Mouse (Mus musculus) liver, embryonic 12.5 days (tissue): ENCODE measurements around the gene Hirip3. TPM values are rescaled to one million over a fixed set of nuclear protein-coding genes. Genes with fewer than 3 reads are reported as not detected.

ENCODE experiments used
- ATAC-seq: fragments of 200-750 bp; cut with Nextera tagmentation; 2 replicates; pipeline ENCODE4 v1.8.0; 2017; ENCODE audit warnings: moderate number of reproducible peaks, mild to moderate bottlenecking, moderate library complexity
- H3K27ac ChIP-seq: fragments of 300-500 bp; sonication (generic); 2 replicates; pipeline ENCODE4 v1.5.1; 2016; ENCODE audit warnings: mild to moderate bottlenecking
- H3K27me3 ChIP-seq: fragments of 300-500 bp; sonication (generic); replicated peaks from 2 replicates; pipeline ENCODE4 v1.6.1; 2016; ENCODE audit warnings: mild to moderate bottlenecking, moderate library complexity
- H3K36me3 ChIP-seq: fragments of 300-500 bp; sonication (generic); 2 replicates; pipeline ENCODE4 v1.6.1; 2016; ENCODE audit warnings: mild to moderate bottlenecking, moderate library complexity
- H3K4me1 ChIP-seq: fragments of 300-500 bp; sonication (generic); 2 replicates; pipeline ENCODE4 v1.6.1; 2016
- H3K4me2 ChIP-seq: fragments of 300-500 bp; sonication (generic); 2 replicates; pipeline ENCODE4 v1.6.1; 2016; ENCODE audit warnings: mild to moderate bottlenecking, moderate library complexity
- H3K4me3 ChIP-seq: fragments of 300-500 bp; sonication (generic); 2 replicates; pipeline ENCODE4 v1.5.1; 2016; ENCODE audit warnings: mild to moderate bottlenecking, moderate library complexity
- H3K9ac ChIP-seq: fragments of 300-500 bp; sonication (generic); 2 replicates; pipeline ENCODE4 v1.6.1; 2016; ENCODE audit warnings: mild to moderate bottlenecking, moderate library complexity
- H3K9me3 ChIP-seq: fragments of 300-500 bp; sonication (generic); replicated peaks from 2 replicates; pipeline ENCODE4 v1.6.1; 2016; ENCODE audit warnings: mild to moderate bottlenecking, moderate library complexity
- WGBS: fragments of 180-500 bp; shearing (Covaris S2); methylation state at CpG from one replicate; pipeline ENCODE4 v1.1.7; 2016; ENCODE audit not compliant: insufficient replicate concordance; 5-methylcytosine and 5-hydroxymethylcytosine counted together
- polyA plus RNA-seq: library from polyadenylated mRNA; unstranded; fragments of >200 nt; fragmentation: Nextera tagmentation; extraction: Ambion mirVana; gene quantifications from 2 replicates; pipeline ENCODE4 v1.2.1, GENCODE M21; 2016

The Hirip3 gene
- 20.3 and 22.0 TPM in 2 replicates for polyA plus RNA-seq

- H3K9ac ChIP-seq = peak within 1 kb of the TSS; percentile 80
- peak within 1 kb of the TSS; percentile 92 for H3K4me2 ChIP-seq
- H3K4me1 ChIP-seq = peaks cover 43% of the 10 kb centered on the region
- no peaks in the 10 kb centered on the region for H3K27me3 ChIP-seq
- peak; percentile 94 for ATAC-seq
- H3K27ac ChIP-seq = peak within 1 kb of the TSS; percentile 81
- peak within 1 kb of the TSS; percentile 77 for H3K4me3 ChIP-seq
- WGBS = under 1% methylated on average over 42 of the region's 42 CpGs
- no peaks in the 10 kb centered on the region for H3K9me3 ChIP-seq
- peaks cover 80% of the 10 kb centered on the region for H3K36me3 ChIP-seq
Observed at GRCm38 (mm10) chr7:126861429-126862130, at the start of gene Hirip3. Gene Hirip3 (plus strand): TSS chr7:126861972.

GRCm38 (mm10) chr7:126815726-126816222 is 46.0 kb upstream of the Hirip3 start:
- Histone ChIP-seq H3K4me2 (no peak overlapping the region), H3K9me3 (no peaks in the 10 kb centered on the region), H3K27ac (no peak overlapping the region), H3K9ac (no peak overlapping the region), H3K36me3 (no peaks in the 10 kb centered on the region), H3K4me1 (no peaks in the 10 kb centered on the region), H3K4me3 (no peak overlapping the region), H3K27me3 (peaks cover 17% of the 10 kb centered on the region; the same call in 1 of the 2 replicates)
- 56% methylated on average over 8 of the region's 8 CpGs for WGBS
- no peak for ATAC-seq

GRCm38 (mm10) chr7:126816494-126816893 is 45.3 kb upstream of the Hirip3 start:
- H3K36me3 ChIP-seq = no peaks in the 10 kb centered on the region
- H3K27me3 ChIP-seq = peaks cover 19% of the 10 kb centered on the region; the same call in 1 of the 2 replicates
- no peak overlapping the region for H3K9ac ChIP-seq
- ATAC-seq = no peak
- H3K4me2 ChIP-seq = no peak overlapping the region
- no peaks in the 10 kb centered on the region for H3K9me3 ChIP-seq
- H3K4me3 ChIP-seq = no peak overlapping the region
- H3K27ac ChIP-seq = no peak overlapping the region
- WGBS = 73% methylated on average over 8 of the region's 8 CpGs
- no peaks in the 10 kb centered on the region for H3K4me1 ChIP-seq

GRCm38 (mm10) chr7:126817595-126817994 is 44.2 kb upstream of the Hirip3 start:
- WGBS = 69% methylated on average over 7 of the region's 7 CpGs

GRCm38 (mm10) chr7:126818818-126819217 is 43.0 kb upstream of the Hirip3 start:
- 6% methylated on average over 1 of the region's 1 CpGs for WGBS

More at GRCm38 (mm10) chr7:126817595-126817994, 44.2 kb upstream of the Hirip3 start:
- Histone ChIP-seq H3K9me3 (no peaks in the 10 kb centered on the region), H3K27ac (no peak overlapping the region), H3K4me3 (no peak overlapping the region), H3K36me3 (no peaks in the 10 kb centered on the region), H3K4me2 (no peak overlapping the region), H3K9ac (no peak overlapping the region), H3K4me1 (no peaks in the 10 kb centered on the region), H3K27me3 (peaks cover 27% of the 10 kb centered on the region)
- ATAC-seq = no peak

GRCm38 (mm10) chr7:126821835-126822511 is 39.8 kb upstream of the Hirip3 start:
- Histone ChIP-seq H3K27me3 (peaks cover 58% of the 10 kb centered on the region), H3K4me2 (no peak overlapping the region), H3K27ac (no peak overlapping the region), H3K4me3 (no peak overlapping the region), H3K9ac (no peak overlapping the region), H3K36me3 (no peaks in the 10 kb centered on the region), H3K4me1 (peaks cover 7% of the 10 kb centered on the region; the same call in 1 of the 2 replicates), H3K9me3 (no peaks in the 10 kb centered on the region)
- peak; percentile 35; the same call in 1 of the 2 replicates for ATAC-seq
- 19% methylated on average over 7 of the region's 7 CpGs for WGBS

More at GRCm38 (mm10) chr7:126818818-126819217, 43.0 kb upstream of the Hirip3 start:
- peaks cover 33% of the 10 kb centered on the region for H3K27me3 ChIP-seq
- H3K4me3 ChIP-seq = no peak overlapping the region
- ATAC-seq = no peak
- H3K36me3 ChIP-seq = no peaks in the 10 kb centered on the region
- no peaks in the 10 kb centered on the region for H3K9me3 ChIP-seq
- H3K4me2 ChIP-seq = no peak overlapping the region
- no peak overlapping the region for H3K27ac ChIP-seq
- no peak overlapping the region for H3K9ac ChIP-seq
- peaks cover 7% of the 10 kb centered on the region; the same call in 1 of the 2 replicates for H3K4me1 ChIP-seq

GRCm38 (mm10) chr7:126822741-126823140 is 39.0 kb upstream of the Hirip3 start:
- Histone ChIP-seq H3K4me1 (peaks cover 7% of the 10 kb centered on the region; the same call in 1 of the 2 replicates), H3K4me3 (no peak overlapping the region), H3K27me3 (peaks cover 61% of the 10 kb centered on the region), H3K9me3 (no peaks in the 10 kb centered on the region), H3K27ac (no peak overlapping the region), H3K36me3 (no peaks in the 10 kb centered on the region), H3K4me2 (no peak overlapping the region), H3K9ac (no peak overlapping the region)
- ATAC-seq = no peak
- 23% methylated on average over 9 of the region's 9 CpGs for WGBS

GRCm38 (mm10) chr7:126823202-126823711 is 38.5 kb upstream of the Hirip3 start:
- H3K9ac ChIP-seq = no peak overlapping the region
- WGBS = 2% methylated on average over 18 of the region's 19 CpGs

GRCm38 (mm10) chr7:126823940-126824339 is 37.8 kb upstream of the Hirip3 start:
- no peak overlapping the region for H3K9ac ChIP-seq
- 18% methylated on average over 10 of the region's 10 CpGs for WGBS
- no peak overlapping the region for H3K27ac ChIP-seq
- peaks cover 7% of the 10 kb centered on the region; the same call in 1 of the 2 replicates for H3K4me1 ChIP-seq
- H3K4me2 ChIP-seq = no peak overlapping the region
- no peak for ATAC-seq
- no peaks in the 10 kb centered on the region for H3K9me3 ChIP-seq
- H3K4me3 ChIP-seq = no peak overlapping the region
- no peaks in the 10 kb centered on the region for H3K36me3 ChIP-seq
- peaks cover 68% of the 10 kb centered on the region for H3K27me3 ChIP-seq

More at GRCm38 (mm10) chr7:126823202-126823711, 38.5 kb upstream of the Hirip3 start:
- H3K4me1 ChIP-seq = peaks cover 7% of the 10 kb centered on the region; the same call in 1 of the 2 replicates
- ATAC-seq = 0 out of 2 replicates have a peak, but pooled peaks have one; percentile 14
- H3K4me2 ChIP-seq = peak overlapping the region; percentile 43
- H3K27me3 ChIP-seq = peaks cover 61% of the 10 kb centered on the region
- H3K36me3 ChIP-seq = no peaks in the 10 kb centered on the region
- H3K9me3 ChIP-seq = no peaks in the 10 kb centered on the region
- H3K4me3 ChIP-seq = no peak overlapping the region
- H3K27ac ChIP-seq = no peak overlapping the region

- no peak for ATAC-seq
- H3K27me3 ChIP-seq = peaks cover 83% of the 10 kb centered on the region
- no peaks in the 10 kb centered on the region for H3K9me3 ChIP-seq
- H3K4me2 ChIP-seq = no peak overlapping the region
- H3K4me1 ChIP-seq = peaks cover 7% of the 10 kb centered on the region; the same call in 1 of the 2 replicates
- 20% methylated on average over 8 of the region's 8 CpGs for WGBS
- no peak overlapping the region for H3K4me3 ChIP-seq
- H3K27ac ChIP-seq = no peak overlapping the region
- H3K36me3 ChIP-seq = no peaks in the 10 kb centered on the region
- no peak overlapping the region for H3K9ac ChIP-seq
Observed at GRCm38 (mm10) chr7:126825403-126825802, 36.4 kb upstream of the Hirip3 start.

- peaks cover 7% of the 10 kb centered on the region; the same call in 1 of the 2 replicates for H3K4me1 ChIP-seq
- H3K36me3 ChIP-seq = no peaks in the 10 kb centered on the region
- no peaks in the 10 kb centered on the region for H3K9me3 ChIP-seq
- ATAC-seq = no peak
- H3K27me3 ChIP-seq = peaks cover 85% of the 10 kb centered on the region
- H3K27ac ChIP-seq = no peak overlapping the region
- H3K4me3 ChIP-seq = no peak overlapping the region
- H3K4me2 ChIP-seq = no peak overlapping the region
- no peak overlapping the region for H3K9ac ChIP-seq
- 44% methylated on average over 5 of the region's 5 CpGs for WGBS
Observed at GRCm38 (mm10) chr7:126825952-126826351, 35.8 kb upstream of the Hirip3 start.
